Mouse (Mus musculus): ENCODE measurements at regions not wholly inside any gene's neighbourhood (a gene's known extent, or its start where the extent isn't known, plus 50 kb on each side); places are given as distances from the start of the nearest gene placed in this dataset.

DNA sequence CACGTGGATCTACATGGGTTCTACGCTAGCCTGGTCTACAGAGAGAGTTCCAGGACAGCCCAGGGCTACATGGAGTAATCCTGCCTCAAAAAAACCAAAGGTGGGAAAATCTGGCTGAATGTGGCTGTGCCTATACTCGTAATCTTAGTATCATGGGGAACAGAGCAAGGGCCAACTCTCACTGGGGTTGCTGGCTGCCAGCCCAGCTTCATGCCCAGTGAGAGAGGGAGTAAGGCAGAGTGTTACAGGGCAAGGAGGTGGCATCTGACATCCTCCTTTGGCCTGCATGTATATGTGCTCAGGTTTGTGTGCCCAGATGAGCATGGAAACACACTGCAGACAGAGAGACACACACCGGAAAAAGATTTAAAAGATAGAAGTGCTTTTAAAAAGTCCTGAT lies 168.4 kb downstream of the Hhipl2 start:
- Histone ChIP-seq H3K4me3 (ENCODE audit: low read depth, low read length) (no peak overlapping the region), H3K27me3 (ENCODE audit: control insufficient read depth, insufficient read depth, low read length) (no peaks in the 10 kb centered on the region), H3K36me3 (replicated peaks; ENCODE audit: control insufficient read depth, insufficient read depth, low read depth, low read length) (no peaks in the 10 kb centered on the region), H3K4me1 (ENCODE audit: control insufficient read depth, insufficient read depth, low read length) (no peaks in the 10 kb centered on the region), H3K27ac (replicated peaks; ENCODE audit: low read depth, low read length) (no peak overlapping the region), H3K4me2 (ENCODE audit: low read depth, low read length) (no peak overlapping the region), H3K9me3 (replicated peaks; ENCODE audit: control insufficient read depth, low read length) (no peaks in the 10 kb centered on the region), H3K9ac (replicated peaks; ENCODE audit: low read length) (no peak overlapping the region)
- 78% methylated on average over 4 of the region's 4 CpGs for WGBS
- DNase-seq (ENCODE audit: low spot score), result no peak
- ATAC-seq (replicated peaks; ENCODE audit: insufficient number of reproducible peaks, low FRiP score, low TSS enrichment, low read depth), result no peak

DNA sequence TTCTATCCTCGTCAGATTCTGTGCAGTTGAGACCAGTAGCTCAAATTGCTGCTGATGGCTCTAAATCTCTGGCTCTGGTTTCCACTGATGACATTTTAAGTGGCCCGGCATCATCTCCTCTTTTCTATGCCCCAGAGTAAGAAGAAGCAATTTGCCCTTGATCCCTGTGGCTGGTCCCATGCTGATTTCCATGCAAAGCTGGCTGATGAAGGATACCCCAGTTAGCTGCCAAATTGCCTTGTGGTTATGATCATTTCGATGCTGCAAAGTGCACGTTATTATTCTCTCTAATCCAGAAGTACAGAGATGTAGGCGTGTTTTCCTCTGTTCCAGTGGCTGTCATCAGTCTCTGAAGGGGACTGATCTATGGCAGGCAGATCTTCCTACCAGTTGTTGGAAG lies 177.3 kb downstream of the Hhipl2 start:
- Histone ChIP-seq H3K9me3 (replicated peaks; ENCODE audit: control insufficient read depth, low read length) (no peaks in the 10 kb centered on the region), H3K27ac (replicated peaks; ENCODE audit: low read depth, low read length) (no peak overlapping the region), H3K4me2 (ENCODE audit: low read depth, low read length) (no peak overlapping the region), H3K4me1 (ENCODE audit: control insufficient read depth, insufficient read depth, low read length) (no peaks in the 10 kb centered on the region), H3K9ac (replicated peaks; ENCODE audit: low read length) (no peak overlapping the region), H3K36me3 (replicated peaks; ENCODE audit: control insufficient read depth, insufficient read depth, low read depth, low read length) (no peaks in the 10 kb centered on the region), H3K4me3 (ENCODE audit: low read depth, low read length) (no peak overlapping the region), H3K27me3 (ENCODE audit: control insufficient read depth, insufficient read depth, low read length) (no peaks in the 10 kb centered on the region)
- no peak for DNase-seq (ENCODE audit: low spot score)
- no peak for ATAC-seq (replicated peaks; ENCODE audit: insufficient number of reproducible peaks, low FRiP score, low TSS enrichment, low read depth)
- 72% methylated on average over 5 of the region's 5 CpGs for WGBS

DNA sequence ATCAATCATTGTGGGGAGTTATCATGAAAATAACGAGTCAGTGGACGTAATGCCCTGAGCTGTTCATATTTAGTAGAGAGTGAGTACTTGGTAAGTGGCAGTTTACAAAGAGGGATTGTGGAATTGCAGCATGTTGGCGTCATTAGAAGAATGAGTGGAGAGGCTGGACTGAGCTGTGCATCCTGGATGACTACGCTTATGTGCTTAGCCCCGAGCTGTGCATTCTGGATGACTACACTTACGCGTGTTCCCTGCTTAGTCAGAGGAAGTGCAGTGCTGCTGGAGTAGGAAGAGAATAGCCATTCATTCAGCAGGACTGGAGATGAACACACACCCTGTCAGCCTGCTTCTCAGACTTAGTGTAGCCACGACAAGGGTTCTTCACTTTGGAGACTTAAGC lies 182.5 kb downstream of the Hhipl2 start:
- no peak overlapping the region for H3K4me2 ChIP-seq (ENCODE audit: low read depth, low read length)
- ATAC-seq (replicated peaks; ENCODE audit: insufficient number of reproducible peaks, low FRiP score, low TSS enrichment, low read depth) (no peak), DNase-seq (ENCODE audit: low spot score) (no peak)
- no peak overlapping the region for H3K4me3 ChIP-seq (ENCODE audit: low read depth, low read length)
- H3K27me3 ChIP-seq (ENCODE audit: control insufficient read depth, insufficient read depth, low read length), result no peaks in the 10 kb centered on the region
- H3K36me3 ChIP-seq (replicated peaks; ENCODE audit: control insufficient read depth, insufficient read depth, low read depth, low read length), result no peaks in the 10 kb centered on the region
- no peaks in the 10 kb centered on the region for H3K9me3 ChIP-seq (replicated peaks; ENCODE audit: control insufficient read depth, low read length)
- H3K4me1 ChIP-seq (ENCODE audit: control insufficient read depth, insufficient read depth, low read length), result no peaks in the 10 kb centered on the region
- no peak overlapping the region for H3K9ac ChIP-seq (replicated peaks; ENCODE audit: low read length)
- 75% methylated on average over 8 of the region's 8 CpGs for WGBS
- H3K27ac ChIP-seq (replicated peaks; ENCODE audit: low read depth, low read length), result no peak overlapping the region

DNA sequence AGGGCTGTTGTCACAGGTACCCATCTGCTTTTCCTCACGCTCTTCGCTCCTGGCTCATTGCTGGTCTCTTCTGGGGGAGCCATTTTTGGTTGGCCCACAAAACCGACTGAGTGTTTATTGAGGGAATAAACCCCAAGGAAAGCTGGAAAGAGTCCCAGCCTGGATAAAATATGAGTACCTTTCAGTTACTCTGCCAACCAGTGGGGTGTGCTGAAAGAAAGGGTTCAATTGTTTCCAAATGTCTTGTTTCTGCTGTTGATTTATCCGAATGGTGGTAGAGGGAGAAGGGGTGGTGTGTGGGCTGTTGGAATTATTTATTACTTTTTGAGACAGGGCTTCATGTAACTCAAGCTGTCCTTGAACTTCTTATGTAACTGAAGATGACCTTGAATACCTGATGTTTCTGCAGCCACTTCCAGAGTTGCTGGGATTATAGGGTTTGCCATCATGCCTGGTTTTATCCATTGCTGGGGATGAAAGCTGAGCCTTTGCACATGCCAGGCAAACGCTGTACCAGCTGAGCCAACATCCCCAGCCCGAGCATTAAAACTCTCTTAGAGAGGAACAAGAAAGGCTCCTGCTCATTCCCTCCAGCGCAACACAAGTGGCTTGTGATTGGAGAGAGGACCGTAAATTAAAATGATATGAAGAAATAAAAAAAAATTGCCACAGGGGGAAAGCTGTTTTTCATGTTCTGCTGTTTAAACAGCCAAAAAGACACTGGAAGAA lies 194.1 kb downstream of the Hhipl2 start:
- 72% methylated on average over 8 of the region's 8 CpGs for WGBS
- H3K27ac ChIP-seq (replicated peaks; ENCODE audit: low read depth, low read length), result no peak overlapping the region
- no peak overlapping the region for H3K4me2 ChIP-seq (ENCODE audit: low read depth, low read length)
- H3K4me3 ChIP-seq (ENCODE audit: low read depth, low read length), result no peak overlapping the region
- H3K36me3 ChIP-seq (replicated peaks; ENCODE audit: control insufficient read depth, insufficient read depth, low read depth, low read length), result no peaks in the 10 kb centered on the region
- no peaks in the 10 kb centered on the region for H3K9me3 ChIP-seq (replicated peaks; ENCODE audit: control insufficient read depth, low read length)
- no peaks in the 10 kb centered on the region for H3K4me1 ChIP-seq (ENCODE audit: control insufficient read depth, insufficient read depth, low read length)
- no peaks in the 10 kb centered on the region for H3K27me3 ChIP-seq (ENCODE audit: control insufficient read depth, insufficient read depth, low read length)
- ATAC-seq (replicated peaks; ENCODE audit: insufficient number of reproducible peaks, low FRiP score, low TSS enrichment, low read depth), result no peak
- no peak overlapping the region for H3K9ac ChIP-seq (replicated peaks; ENCODE audit: low read length)
- DNase-seq (ENCODE audit: low spot score), result no peak

DNA sequence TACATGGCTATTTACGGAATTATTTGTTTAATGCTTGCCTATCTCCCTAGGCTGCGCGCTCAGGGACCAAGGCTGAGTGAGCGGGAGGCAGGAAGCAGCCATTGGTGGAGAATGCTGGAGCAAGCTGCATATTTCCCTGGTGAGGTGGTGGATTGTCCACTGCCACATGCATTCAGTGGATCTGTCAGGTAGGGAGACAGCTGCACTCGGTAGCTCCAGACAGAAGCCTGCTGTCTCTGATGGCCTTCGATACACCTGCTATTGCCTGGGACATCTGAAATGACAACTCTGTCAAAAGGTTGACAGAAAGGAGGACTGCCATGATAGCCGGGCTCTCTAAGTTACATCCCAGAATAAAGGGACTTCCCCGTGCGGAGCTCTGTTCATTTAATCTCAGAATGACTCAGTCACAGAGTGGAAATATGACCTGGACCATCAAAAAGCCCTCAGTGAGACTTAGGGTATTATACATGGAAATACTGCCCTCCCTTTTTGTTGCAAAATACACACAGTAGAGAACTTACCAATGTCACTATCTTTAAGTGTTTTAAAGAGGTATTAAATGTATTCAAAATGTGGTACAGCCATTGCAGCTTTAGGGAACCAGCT lies 201.5 kb downstream of the Hhipl2 start:
- Histone ChIP-seq H3K4me2 (ENCODE audit: low read depth, low read length) (no peak overlapping the region), H3K4me3 (ENCODE audit: low read depth, low read length) (no peak overlapping the region), H3K9ac (replicated peaks; ENCODE audit: low read length) (no peak overlapping the region), H3K27ac (replicated peaks; ENCODE audit: low read depth, low read length) (no peak overlapping the region), H3K9me3 (replicated peaks; ENCODE audit: control insufficient read depth, low read length) (no peaks in the 10 kb centered on the region), H3K36me3 (replicated peaks; ENCODE audit: control insufficient read depth, insufficient read depth, low read depth, low read length) (no peaks in the 10 kb centered on the region), H3K4me1 (ENCODE audit: control insufficient read depth, insufficient read depth, low read length) (no peaks in the 10 kb centered on the region), H3K27me3 (ENCODE audit: control insufficient read depth, insufficient read depth, low read length) (no peaks in the 10 kb centered on the region)
- ATAC-seq (replicated peaks; ENCODE audit: insufficient number of reproducible peaks, low FRiP score, low TSS enrichment, low read depth) (no peak), DNase-seq (ENCODE audit: low spot score) (no peak)
- WGBS, result 82% methylated on average over 9 of the region's 9 CpGs

DNA sequence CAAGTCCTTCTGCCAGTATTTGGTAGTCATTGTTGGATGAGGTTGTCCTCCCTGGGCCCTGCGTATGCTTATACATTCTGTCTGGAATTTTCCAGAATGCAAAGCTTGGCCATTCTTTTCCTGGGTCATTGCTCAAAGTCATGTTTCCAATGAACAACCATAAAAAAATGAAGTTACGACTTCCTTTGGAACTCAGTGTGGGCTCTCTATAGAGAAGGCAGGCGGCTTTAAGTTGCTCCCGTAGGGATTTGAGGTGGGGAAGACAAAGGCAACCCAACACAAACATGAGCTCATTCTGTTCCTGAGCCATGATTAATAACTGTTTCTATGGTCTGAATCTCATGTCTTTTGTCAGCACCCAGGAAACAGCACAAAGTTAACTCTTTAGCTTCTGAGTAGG lies 204.3 kb downstream of the Hhipl2 start:
- ATAC-seq (replicated peaks; ENCODE audit: insufficient number of reproducible peaks, low FRiP score, low TSS enrichment, low read depth), result no peak
- H3K27ac ChIP-seq (replicated peaks; ENCODE audit: low read depth, low read length), result no peak overlapping the region

DNA sequence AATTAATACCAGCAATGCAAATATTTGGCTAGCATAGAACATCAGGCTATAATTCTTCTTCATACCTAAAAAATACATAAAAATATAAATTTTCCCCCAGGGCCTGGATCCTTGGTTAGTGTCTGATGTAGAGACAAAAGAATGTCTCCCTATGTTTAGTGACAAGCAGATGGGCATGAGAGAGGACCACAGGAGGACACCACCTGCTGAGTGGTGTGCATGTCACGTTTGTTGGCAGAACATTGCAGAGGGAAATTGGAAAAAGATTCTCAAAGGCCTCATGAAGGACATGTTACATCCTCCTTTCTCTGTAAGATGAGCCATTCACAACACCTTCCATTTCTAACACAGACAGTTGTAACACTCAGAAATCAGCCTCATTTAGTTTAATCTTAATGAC lies 206.3 kb downstream of the Hhipl2 start:
- Histone ChIP-seq H3K9ac (replicated peaks; ENCODE audit: low read length) (no peak overlapping the region), H3K4me2 (ENCODE audit: low read depth, low read length) (no peak overlapping the region), H3K27ac (replicated peaks; ENCODE audit: low read depth, low read length) (no peak overlapping the region), H3K9me3 (replicated peaks; ENCODE audit: control insufficient read depth, low read length) (no peaks in the 10 kb centered on the region), H3K27me3 (ENCODE audit: control insufficient read depth, insufficient read depth, low read length) (no peaks in the 10 kb centered on the region), H3K4me3 (ENCODE audit: low read depth, low read length) (no peak overlapping the region), H3K36me3 (replicated peaks; ENCODE audit: control insufficient read depth, insufficient read depth, low read depth, low read length) (no peaks in the 10 kb centered on the region), H3K4me1 (ENCODE audit: control insufficient read depth, insufficient read depth, low read length) (no peaks in the 10 kb centered on the region)
- ATAC-seq (replicated peaks; ENCODE audit: insufficient number of reproducible peaks, low FRiP score, low TSS enrichment, low read depth), result no peak
- 63% methylated on average over 1 of the region's 1 CpGs for WGBS
- DNase-seq (ENCODE audit: low spot score), result no peak

More for the DNA sequence above, 204.3 kb downstream of the Hhipl2 start:
- no peak overlapping the region for H3K4me2 ChIP-seq (ENCODE audit: low read depth, low read length)
- H3K4me3 ChIP-seq (ENCODE audit: low read depth, low read length), result no peak overlapping the region
- no peaks in the 10 kb centered on the region for H3K4me1 ChIP-seq (ENCODE audit: control insufficient read depth, insufficient read depth, low read length)
- H3K9me3 ChIP-seq (replicated peaks; ENCODE audit: control insufficient read depth, low read length), result no peaks in the 10 kb centered on the region
- H3K27me3 ChIP-seq (ENCODE audit: control insufficient read depth, insufficient read depth, low read length), result no peaks in the 10 kb centered on the region
- 88% methylated on average over 4 of the region's 4 CpGs for WGBS
- no peaks in the 10 kb centered on the region for H3K36me3 ChIP-seq (replicated peaks; ENCODE audit: control insufficient read depth, insufficient read depth, low read depth, low read length)
- no peak overlapping the region for H3K9ac ChIP-seq (replicated peaks; ENCODE audit: low read length)
- no peak for DNase-seq (ENCODE audit: low spot score)

DNA sequence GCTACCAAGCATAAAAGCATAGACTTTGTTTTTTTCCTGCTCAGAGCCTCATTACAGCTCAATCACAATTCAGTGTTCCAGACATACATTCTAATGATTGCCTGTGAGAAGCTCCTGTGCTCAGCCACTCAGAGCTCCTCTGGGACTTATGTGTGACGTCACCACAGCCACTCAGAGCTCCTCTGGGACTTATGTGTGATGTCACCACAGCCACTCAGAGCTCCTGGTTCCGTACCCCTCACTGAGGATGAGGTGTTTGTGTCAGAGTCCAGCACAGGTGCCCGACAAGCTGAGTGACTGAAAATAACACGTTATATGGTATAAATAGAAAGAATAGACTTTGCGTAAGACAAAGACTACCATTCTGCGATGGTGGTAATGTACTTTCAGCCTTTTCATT lies 215.8 kb downstream of the Hhipl2 start:
- Histone ChIP-seq H3K36me3 (replicated peaks; ENCODE audit: control insufficient read depth, insufficient read depth, low read depth, low read length) (no peaks in the 10 kb centered on the region), H3K9ac (replicated peaks; ENCODE audit: low read length) (no peak overlapping the region), H3K27ac (replicated peaks; ENCODE audit: low read depth, low read length) (no peak overlapping the region), H3K4me3 (ENCODE audit: low read depth, low read length) (no peak overlapping the region), H3K27me3 (ENCODE audit: control insufficient read depth, insufficient read depth, low read length) (no peaks in the 10 kb centered on the region), H3K9me3 (replicated peaks; ENCODE audit: control insufficient read depth, low read length) (no peaks in the 10 kb centered on the region), H3K4me1 (ENCODE audit: control insufficient read depth, insufficient read depth, low read length) (no peaks in the 10 kb centered on the region), H3K4me2 (ENCODE audit: low read depth, low read length) (no peak overlapping the region)
- 86% methylated on average over 6 of the region's 6 CpGs for WGBS
- no peak for ATAC-seq (replicated peaks; ENCODE audit: insufficient number of reproducible peaks, low FRiP score, low TSS enrichment, low read depth)
- DNase-seq (ENCODE audit: low spot score), result no peak

Measured in embryonic facial prominence, embryonic 11.5 days (tissue).